Mouse (Mus musculus): Measurements from ENCODE around the gene Prkar1a. TPM values are rescaled to one million over a fixed set of nuclear protein-coding genes. Genes with fewer than 3 reads are reported as not detected.

Prkar1a gene
- total RNA-seq, 2 experiments from 2014 or later = 24.0 to 72.5 TPM

DNA sequence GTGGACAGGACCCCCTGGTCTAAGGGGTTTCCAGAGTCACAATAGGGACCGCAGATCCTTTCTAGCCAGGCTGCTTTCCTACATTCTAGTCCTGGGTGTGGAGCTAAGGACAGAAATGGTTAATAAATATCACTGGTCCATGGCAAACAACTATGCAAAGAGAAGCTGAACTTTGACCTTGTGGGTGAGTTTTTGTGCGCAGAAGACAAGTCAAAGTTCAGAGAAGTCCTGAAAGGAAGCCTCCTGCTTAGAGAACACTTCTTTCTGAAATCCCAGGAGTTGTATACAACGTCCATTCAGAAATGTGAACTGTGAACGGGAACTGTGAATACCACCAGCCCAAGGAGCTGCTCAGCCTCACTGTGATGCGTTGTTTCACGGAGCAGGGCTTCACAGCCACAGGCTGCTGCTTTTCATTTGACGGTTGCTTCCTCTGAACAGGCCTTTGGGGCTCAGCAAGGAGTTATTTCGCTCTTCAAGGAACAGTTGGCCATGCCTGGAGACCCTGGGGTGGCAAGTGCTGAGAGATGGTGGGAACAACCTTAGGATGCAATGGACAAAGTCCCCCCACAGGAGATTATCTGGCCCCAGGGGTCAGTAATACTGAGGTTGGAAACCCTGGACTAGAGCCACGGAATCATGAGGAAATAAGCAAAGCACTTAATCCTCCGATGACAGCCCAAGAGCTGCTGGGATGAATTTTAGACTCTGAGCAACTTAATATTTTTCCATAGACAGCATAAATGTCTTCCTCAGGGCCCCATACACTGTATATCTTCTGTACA is 53.0 kb downstream of the Prkar1a start:
- ATAC-seq (replicated peaks; ENCODE audit: low FRiP score, poor library complexity, severe bottlenecking) = no peak

DNA sequence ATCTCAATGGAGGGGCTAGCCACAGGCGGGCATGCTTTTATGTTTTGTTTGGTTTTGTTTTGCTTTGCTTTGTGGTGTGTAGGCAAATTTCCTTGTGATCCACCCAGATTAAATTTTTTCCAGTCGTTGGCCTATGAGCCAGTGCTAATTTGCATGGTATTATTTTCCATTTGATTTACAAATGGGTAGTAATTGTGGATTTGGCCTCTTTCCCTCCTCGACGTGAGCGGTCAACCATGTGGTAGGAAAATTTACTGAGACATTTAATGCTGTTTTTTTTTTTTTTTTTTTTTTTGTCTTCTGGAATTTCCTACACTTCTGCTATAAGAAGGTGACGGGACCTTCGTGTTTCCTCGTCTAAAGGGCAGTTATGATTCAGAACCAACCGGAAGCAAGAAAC is 54.6 kb downstream of the Prkar1a start:
- ATAC-seq (replicated peaks; ENCODE audit: low FRiP score, poor library complexity, severe bottlenecking) = no peak

DNA sequence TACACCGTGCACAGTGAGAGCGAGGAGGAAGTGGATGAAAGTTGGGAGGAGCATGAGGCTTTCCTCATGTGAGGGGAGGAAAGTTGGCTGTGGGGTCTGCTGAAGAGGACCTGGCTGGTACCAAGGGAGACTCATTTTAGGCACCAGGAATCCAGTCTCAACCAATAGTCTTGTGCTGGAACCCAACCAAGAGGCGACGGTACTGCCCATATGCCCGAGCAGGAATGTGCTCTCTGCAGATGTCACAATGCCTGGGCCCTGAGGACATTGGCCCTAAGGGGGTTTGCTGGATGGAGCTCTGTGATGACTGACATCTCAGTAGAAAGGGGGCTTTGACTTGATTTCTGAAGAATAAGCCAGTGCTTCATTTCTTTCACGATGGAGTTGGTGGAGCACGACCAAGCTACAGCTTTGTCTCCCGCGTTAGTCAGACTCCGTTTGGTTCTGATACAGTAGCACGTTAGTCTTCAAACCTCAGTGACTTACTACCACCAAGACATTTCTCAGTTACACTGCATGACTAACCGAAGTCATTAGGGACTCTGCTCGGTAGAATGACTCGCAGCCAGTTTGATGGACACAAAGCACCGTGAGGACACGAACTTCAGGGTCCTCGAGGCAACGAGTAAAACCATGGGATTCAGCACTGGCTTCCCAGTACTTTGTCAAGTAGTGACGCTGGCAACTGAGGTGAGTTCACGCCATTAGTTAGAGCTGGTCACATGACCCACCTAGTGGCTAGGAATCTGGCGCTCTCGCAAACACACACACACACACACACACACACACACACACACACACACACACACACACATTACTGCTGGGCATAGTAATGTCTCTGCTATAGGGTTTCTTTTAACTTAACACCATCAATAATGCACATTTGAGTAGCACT is 55.4 kb downstream of the Prkar1a start:
- ATAC-seq (replicated peaks; ENCODE audit: low FRiP score, poor library complexity, severe bottlenecking) = no peak

DNA sequence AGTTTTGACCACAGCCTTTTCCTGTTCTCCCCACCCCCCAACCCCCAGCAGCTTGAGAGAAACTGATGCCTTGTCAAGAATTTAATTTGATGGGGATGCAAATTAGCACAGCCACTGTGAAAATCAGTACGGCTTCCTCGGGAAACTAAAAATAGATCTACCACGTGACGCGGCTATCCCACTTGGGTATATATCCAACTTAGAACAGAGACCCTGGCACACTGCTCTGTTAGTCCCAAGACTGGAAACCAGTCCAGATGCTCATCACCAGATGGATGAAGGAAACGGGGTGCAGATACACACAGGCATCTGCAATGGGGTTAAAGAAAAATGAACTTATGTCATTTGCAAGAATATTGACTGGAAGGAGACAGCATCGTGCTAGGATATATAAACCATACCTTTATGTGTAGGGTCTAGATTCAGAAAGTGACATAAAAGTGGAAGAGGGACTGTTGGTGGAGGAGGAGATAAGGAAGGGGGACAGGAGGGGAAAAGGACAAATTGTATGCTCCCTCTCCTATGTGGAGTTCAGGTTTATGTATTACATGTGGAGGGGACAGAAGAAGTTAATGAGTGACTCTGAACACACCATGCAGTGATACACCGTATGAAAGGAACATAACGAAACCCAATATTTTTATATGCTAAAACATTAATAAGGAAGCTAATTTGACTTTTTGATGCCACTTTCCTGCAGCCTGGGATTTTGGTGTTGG is 56.3 kb downstream of the Prkar1a start:
- no peak for ATAC-seq (replicated peaks; ENCODE audit: low FRiP score, poor library complexity, severe bottlenecking)

DNA sequence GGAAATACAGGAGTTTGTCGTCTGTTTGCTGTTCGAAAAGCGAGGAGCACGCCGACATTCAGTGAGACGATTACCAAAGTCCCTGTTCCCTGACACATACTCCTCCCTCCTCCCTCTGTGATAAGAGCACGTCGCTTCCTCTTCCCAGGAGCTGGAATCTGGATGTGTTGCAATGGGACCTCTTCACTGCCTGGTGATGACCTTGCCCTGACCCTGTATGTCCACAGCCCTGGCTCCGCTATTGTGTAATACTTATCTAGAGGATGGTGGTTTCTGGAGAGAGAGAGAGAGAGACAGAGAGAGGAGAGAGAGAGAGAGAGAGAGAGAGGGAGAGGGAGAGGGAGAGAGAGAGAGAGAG is 56.8 kb downstream of the Prkar1a start:
- no peak for ATAC-seq (replicated peaks; ENCODE audit: low FRiP score, poor library complexity, severe bottlenecking)

DNA sequence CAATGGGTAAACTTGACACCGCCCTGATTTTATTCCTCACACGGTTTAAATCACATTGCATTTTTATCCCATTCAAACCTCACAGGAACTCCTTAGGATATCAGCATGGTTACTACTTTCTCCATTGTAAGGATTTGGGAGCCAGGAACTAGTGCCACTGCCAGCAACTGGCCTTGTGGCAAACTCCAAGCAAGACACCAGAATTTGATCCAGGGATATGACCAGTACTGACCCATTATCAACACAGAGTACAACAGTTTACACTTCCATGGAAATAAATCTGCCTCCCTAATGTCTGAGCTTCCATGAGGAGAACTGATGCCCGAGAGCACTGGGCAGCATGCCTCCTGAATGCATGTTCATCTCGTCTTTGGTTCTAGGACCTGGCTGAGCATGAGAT is 57.4 kb downstream of the Prkar1a start:
- no peak for ATAC-seq (replicated peaks; ENCODE audit: low FRiP score, poor library complexity, severe bottlenecking)

DNA sequence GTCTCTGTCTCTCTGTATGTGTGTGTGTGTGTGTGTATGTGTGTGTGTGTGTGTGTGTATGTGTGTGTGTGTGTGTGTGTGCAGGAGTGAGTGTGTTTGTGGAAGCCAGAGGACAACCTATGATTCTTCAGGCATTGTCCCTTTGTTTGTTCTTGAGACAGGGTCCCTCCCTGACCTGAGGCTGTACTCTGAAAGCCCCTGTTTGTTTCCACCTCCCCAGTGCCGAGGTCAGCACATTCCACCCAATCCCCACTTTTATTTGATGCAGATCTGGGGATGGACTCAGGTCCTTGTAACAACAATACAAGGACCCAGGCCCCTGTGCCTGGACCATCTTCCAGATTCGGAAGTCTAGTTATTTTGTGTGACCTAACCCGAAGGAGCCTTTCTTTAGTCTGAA is 58.2 kb downstream of the Prkar1a start:
- no peak for ATAC-seq (replicated peaks; ENCODE audit: low FRiP score, poor library complexity, severe bottlenecking)

DNA sequence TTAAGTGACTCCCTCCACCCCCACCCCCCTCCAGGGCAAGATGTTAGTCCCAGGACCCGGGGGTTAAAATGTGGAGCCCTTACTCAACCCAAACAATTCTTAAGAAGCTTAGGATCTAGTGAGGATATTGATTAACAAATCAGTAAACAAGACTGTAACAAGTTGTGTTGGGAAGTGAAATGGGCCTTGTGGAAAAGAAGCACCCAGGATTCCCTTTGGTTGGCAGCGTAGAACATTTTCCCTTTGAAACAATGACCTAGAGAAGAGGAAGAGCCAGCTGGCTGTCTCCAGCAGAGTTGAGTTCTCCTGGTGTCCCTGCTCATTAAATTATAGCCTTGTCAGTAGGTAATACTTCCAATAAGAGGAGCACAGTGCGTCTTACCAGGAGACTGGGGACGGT is 59.6 kb downstream of the Prkar1a start:
- no peak for ATAC-seq (replicated peaks; ENCODE audit: low FRiP score, poor library complexity, severe bottlenecking)

DNA sequence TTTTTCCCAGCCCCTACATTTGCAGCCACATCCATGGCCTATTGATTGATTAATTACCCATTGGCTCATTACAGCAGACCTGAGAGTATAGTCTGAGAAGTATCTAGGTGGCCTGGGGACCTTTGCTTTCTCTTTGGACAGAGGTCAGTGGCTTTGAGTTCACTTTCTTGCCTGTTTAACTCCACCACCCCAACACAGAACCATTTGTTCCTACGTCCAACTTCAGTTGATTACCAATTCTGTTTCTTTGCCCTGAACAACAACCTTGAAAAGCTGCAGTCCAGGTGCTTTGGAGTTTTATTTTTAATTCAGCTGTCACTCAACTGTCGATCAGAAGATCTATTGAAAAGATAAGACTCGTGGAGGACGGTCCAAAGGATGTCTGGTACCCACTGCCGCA is 60.3 kb downstream of the Prkar1a start:
- no peak for ATAC-seq (replicated peaks; ENCODE audit: low FRiP score, poor library complexity, severe bottlenecking)

DNA sequence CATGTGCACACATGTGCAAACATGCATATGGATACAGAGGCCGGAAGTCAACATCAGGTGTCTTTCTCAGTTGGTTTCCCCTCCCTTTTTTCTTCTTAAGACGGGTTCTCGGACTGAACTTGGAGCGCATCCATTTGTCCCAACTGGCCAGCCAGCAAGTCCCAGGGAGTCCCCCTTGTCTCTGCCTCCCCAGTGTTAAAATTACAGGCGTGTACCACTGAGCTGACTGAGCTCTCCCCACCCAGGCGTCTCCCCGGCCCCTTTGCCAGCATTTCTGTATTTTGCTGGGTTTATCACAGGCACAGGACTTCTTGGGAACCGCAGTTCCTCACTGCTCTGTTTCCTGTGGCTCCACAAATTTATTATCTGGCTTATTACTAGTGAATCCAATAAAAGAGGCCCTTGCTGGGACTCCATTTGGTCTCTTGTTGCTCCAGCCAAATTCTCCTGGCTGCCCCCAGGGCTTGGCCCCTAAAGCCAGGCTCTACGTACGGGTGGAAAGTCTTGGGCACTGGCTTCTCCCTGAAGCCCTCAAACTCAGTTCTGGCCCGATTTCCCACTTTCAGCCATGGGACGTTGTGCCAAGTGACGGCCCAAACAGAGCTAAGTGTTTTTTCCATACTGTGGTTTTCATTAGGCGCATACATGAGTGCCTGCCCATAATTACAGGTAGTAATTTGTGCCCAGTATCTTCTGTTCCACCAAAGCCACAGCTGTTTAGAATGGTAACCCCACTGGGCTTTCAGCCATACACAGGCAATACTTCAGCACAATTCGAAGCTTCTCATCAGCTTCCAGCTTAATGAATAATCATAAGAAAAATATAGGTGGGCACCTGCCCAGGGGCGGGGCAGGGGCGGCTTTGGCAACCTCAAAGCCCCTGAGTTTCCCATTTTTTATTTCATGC is 65.4 kb downstream of the Prkar1a start:
- no peak for ATAC-seq (replicated peaks; ENCODE audit: low FRiP score, poor library complexity, severe bottlenecking)

DNA sequence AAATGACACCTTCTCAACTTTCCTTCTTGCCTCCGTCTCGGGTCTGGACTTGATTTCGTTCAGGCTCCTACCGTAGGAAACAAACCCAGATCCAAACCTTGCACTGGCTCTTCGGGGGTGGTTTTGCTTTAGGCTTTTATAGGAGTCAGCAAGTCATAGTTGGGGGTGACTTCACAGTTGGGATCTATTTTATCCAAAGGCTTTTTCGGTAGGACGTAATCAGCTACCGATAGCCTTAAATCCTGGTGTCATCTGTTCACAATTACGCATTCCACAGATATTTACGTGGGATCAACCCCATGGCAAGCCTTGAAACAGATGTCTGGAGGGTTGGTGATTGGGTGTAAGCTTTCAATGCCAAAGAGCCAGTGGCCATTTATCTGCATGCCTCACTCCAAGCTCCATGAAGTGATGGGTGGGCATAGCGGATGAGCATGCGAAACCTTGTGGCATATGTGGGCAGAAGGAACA is 66.1 kb downstream of the Prkar1a start:
- no peak for ATAC-seq (replicated peaks; ENCODE audit: low FRiP score, poor library complexity, severe bottlenecking)

DNA sequence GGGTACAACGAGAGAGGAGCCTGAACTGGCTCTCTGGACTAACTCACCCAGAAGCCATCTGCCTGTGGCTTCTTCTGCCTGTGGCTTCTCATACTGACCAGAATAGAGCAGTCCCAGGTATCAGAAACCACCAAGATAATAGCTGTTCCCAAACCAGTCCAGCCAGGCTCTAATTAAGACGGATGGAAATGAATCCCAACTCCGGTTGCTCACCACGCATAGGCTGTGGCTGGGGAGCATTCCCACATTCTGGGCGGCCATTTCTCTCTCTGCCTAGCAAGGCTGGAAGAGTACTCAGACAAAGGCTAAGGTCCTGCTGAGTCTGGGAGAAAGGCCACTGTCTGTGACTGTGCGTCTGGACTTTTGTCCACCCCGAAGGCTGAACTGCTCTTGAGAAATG is 67.8 kb downstream of the Prkar1a start:
- ATAC-seq (replicated peaks; ENCODE audit: low FRiP score, poor library complexity, severe bottlenecking) = no peak

- no peak for ATAC-seq (replicated peaks; ENCODE audit: low FRiP score, poor library complexity, severe bottlenecking)
These were observed 68.2 kb downstream of the Prkar1a start for GRCm38 (mm10) chr11:109717448-109717847.

GRCm38 (mm10) chr11:109717966-109718895 is 69.0 kb downstream of the Prkar1a start:
- no peak for ATAC-seq (replicated peaks; ENCODE audit: low FRiP score, poor library complexity, severe bottlenecking)

Data from erythroid progenitor cell, adult 5-6 weeks (primary cell).